Mouse (Mus musculus) testis, postnatal 10 days (tissue): ENCODE measurements around the gene Spem2.
"Not testable (repeated sequence)": the region's sequence is repeated elsewhere in the genome, so short reads cannot be mapped to it uniquely, and the experiment has no call there.

Experiments used
- DNase-seq: peaks from one replicate; pipeline ENCODE4 v3.0.0; 2021; ENCODE audit warnings: low spot score

The Spem2 gene

DNA sequence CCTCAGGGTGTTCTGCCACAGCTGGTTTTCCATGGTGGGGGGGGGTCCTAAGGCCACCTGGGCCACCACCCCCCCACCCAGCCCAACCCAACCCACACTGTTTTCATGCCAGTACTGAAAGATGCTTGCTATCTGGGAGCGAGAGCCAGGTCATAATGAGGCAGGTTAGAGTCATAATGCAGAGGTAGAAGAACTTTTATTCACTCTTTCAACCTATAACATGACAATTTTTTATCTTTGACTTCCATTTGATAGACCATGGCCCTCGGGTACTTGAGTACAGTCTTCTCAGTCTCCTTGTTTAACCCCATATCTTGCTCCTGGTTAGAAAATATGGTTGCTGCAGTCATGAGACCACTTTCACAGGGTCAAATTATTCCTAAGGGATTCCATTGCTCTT is at the start of gene Spem2:
Gene Spem2, minus strand, starts transcription at position 101 of the 400 bp plus-strand sequence.
- no peak for DNase-seq

DNA sequence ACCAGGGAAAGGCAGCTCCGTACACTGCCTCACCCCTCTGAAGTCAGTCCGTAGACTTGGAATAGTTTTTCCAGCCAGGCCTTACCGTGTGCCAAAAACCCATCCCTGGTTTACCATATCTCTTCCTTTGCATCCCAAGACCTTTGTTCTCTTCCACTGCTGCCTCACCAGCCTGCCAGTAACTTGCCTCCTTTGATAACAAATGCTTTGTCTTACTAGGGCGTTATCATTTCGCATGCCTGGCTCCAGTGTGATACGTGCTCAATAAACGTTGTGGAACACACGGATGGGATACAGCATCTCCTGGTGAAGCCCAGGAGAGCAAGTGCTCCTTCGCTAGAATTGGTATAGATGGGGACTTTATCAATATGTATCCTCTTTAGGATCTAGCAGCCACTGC is 49.1 kb upstream of the Spem2 start:
- DNase-seq: no peak

DNA sequence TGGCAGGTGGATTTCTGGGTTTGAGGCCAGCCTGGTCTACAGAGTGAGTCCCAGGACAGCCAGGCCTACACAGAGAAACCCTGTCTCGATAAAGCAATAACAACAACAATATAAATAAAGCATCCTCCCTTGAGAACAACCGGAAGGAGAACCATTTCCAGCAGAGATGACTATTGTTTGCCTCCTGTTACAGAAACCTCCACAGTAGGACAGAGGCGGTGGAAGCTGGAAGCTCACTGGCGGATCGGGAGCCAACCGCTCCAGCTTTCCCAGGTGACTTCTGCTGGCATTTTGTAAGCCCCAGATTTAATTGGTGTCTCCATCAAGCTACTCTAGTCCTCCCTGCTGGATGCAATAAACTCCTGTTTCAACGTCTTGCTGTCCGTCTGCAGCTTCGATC is 47.3 kb upstream of the Spem2 start:
- no peak for DNase-seq

DNA sequence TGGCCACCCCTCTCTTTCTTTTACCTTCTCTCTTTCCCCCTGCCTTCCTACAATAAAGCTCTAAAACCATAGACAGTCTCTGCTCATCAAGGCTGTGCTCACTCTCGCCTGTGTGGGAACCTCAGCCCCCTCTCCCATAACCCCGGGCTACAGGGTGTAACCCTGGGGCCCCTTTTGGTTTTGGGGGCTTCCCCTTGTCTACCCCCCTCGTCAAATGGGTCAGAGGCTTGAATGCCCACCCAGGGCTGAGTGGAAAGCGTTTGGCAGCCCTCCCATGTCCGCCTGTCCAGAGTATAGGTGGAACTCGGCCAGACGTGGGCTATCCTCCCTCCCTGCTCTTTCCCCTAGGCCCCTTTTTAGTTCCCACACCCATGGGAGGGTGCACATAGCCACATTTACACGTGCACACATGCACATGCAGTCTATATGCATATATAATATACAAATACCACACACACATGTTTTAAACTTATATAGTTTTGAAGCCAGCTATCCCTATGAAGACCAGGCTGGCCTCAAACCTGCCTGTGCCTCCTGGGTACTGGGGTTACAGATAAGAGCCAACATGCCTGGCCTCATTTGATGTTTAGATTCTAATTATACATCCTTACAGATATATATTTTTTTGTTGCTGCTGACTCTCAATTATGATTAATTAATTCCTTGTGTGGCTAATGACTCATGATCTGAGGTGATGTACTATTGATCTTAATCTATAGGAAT is 46.0 kb upstream of the Spem2 start:
- DNase-seq: no peak

DNA sequence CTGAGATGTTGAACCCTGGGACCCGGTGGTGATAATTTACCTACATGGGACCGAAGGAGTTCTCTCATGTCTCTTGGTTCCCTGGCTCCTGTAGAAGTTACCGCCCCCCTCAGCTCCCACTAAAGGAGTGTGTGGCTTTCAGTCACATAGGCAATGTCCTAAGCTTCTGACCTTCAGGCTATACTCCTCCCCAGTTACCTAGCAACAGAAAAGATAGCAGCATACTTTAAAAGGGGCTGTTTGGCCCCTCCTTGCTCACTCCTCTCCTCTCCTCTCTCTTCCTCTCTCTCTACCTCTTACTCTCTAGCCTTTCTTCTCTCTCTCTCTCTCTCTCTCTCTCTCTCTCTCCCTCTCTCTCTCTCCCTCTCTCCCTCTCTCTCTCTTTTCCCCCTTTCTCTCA is 45.5 kb upstream of the Spem2 start:
- DNase-seq: not testable (repeated sequence)

DNA sequence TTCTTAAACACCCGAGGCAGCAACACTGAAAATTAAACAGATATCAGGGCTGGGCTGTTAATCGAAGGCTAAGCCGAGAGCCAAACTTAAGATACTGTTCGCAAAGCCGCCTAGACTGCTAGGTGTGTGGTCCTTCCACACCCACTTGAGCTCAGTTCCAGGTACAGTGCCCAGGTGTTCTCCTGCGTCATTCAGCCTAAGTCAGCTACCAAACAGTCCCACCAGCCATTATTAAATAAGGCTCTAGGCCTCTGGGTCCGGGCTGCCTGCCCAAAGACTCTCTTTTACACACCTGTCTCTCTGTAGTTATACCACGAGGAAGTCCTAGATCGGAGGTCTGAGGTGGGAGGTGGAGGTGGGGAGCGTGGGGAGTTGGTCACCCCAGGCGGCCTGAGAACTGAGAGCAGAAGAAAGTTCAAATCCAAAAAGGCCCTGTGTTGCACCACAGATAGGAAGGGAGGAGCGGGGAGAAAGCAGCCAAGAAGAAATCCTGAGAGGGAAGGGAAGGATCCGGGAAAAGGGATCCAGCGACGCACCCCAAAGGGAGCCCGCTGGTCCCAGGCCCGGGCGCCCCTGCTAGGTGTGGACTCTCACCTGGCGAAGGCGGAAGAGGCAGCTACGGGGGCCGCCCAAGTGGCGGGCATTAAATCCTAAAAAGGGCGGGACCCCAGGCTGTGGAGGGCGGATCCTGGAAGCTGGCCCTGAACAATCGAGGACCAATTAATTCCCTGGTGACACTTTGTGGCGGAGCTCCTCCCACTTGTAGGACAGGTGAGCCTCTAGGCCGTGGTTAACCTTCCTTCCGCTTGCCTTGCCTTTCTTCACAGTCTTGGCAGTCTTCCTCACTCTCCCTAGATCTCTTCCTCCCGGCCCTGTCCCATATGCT is 40.1 kb upstream of the Spem2 start, which contains the start of gene Tnk1:
Gene Tnk1, minus strand, starts transcription at position 618 of the 886 bp plus-strand sequence.
- no peak for DNase-seq

DNA sequence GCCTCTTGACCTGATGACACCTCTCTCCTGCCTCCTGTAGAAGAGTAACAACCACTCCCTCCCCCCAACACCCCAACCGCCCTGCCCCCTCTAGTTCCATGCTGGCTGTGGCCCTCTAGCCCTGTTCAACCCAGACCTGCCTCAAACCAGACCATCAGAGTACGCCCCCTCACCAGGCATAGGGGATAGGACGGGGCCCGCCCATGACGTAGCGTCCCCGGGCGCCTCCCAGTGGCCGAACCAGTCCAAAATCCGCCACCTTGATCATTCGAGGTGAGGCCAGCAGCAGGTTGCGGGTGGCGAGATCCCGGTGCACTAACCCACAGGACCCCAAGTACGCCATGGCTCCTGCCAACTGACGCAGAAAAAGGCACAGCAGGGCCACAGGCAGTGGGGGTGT is 37.1 kb upstream of the Spem2 start:
- DNase-seq: peak; percentile 70

DNA sequence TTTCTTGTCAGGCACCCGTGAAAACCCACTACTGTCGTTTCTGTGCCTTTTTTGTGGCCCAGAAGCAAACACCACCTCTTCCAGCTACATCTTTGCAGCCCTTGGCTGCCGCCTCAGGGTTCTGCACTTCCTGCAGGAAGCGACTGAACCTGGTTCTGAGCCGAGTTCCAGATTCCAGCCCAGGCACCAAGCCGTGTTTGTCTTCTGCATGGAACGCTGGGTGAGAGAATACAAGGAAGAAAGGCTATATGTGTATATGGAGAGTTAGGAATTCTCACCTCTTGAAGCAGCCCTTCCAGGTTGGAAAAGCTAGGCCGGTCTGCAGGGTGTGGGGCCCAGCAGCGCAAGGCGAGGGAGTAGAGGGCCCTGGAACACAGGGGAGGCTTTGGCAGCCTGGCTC is 36.4 kb upstream of the Spem2 start:
- DNase-seq: no peak

DNA sequence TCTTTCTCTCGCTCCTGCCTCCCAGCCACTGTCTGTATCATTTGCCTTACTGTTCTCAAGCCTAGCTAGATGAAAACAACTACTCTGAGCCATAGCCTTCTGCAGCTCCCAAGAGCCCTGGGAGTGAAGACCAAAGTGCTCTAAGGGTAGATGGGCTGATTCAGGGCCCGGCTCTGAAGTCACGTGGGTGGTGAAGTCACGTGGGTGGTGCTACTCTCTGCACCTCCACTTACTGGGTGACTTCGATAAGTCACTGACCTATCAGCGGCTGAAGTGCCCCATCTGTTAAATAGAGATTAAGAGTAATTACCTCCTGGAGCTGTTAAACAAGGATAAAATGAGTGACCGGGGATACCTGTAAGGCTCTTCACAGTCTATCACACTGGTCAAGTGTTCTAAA is 35.7 kb upstream of the Spem2 start:
- no peak for DNase-seq

DNA sequence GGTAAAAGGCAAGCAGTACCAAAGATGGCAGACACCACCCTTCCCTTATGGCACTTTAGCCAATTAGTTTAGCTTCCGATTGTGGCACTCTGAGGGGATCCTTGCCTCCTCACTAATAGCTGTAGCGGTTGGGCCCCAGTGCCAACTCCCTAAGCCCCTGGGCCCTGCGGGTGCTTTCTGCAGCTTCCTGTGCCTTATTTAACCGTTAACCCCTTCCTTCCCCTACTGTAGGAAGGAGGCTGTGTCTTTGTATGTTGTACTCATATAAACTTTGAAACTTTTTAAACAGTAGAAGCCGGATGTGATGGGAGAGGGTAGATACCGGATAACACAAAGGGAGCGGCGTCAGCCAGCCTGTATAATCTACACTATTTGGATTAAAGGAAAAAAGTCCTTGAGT is 32.5 kb upstream of the Spem2 start:
- DNase-seq: no peak

DNA sequence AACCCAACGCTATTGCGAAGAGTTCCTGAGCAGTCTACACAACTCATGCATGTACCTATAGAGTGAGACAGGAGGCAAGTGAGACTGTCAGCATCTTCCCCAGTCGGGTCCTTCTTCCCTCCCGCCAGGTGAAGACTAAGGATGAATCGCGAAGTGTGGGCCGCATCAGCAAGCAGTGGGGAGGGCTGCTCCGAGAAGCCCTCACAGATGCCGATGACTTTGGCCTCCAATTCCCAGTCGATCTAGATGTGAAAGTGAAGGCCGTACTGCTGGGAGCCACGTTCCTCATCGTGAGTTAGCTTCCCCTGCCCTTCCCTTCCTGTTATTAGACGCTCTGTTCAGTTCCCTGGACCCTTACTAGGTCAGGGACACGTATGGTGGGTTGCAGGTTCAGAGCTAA is 31.6 kb upstream of the Spem2 start:
- DNase-seq: no peak

DNA sequence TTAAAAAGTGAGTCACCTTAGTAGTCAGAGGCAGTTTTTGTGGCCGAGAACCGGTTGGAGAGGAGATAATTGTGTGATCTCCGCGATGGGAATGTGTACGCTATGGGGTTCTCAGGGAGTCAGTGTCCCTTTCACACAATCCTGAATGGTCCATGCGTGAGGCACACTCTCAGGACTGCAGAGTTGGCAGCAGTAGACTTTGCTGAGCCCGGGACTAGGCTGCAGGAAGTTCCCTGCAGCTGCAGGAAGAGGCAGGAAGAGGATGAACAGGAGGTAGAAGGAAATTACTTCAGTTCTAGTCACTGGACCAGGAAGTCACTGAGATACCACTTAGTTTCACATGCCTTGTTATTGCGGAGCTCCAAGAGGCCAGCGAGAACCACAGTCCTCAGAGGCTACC is 30.9 kb upstream of the Spem2 start:
- no peak for DNase-seq

DNA sequence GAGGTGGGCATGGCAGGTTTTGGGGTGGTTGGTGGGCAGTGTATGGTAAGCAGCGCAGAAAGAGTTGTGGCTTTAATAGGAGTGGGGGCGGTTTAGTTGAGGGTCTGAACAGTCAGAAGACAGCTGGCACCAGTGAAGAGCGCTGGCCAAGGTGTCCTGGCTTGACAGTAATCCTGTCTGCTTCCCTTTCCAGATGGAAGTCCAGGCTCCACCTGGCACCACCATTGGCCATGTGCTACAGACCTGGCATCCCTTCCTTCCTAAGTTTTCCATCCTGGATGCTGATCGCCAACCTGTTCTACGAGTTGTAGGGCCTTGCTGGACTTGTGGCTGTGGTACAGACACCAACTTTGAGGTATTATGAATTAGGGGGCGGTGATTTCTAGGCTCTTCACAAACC is 29.8 kb upstream of the Spem2 start:
- DNase-seq: no peak

DNA sequence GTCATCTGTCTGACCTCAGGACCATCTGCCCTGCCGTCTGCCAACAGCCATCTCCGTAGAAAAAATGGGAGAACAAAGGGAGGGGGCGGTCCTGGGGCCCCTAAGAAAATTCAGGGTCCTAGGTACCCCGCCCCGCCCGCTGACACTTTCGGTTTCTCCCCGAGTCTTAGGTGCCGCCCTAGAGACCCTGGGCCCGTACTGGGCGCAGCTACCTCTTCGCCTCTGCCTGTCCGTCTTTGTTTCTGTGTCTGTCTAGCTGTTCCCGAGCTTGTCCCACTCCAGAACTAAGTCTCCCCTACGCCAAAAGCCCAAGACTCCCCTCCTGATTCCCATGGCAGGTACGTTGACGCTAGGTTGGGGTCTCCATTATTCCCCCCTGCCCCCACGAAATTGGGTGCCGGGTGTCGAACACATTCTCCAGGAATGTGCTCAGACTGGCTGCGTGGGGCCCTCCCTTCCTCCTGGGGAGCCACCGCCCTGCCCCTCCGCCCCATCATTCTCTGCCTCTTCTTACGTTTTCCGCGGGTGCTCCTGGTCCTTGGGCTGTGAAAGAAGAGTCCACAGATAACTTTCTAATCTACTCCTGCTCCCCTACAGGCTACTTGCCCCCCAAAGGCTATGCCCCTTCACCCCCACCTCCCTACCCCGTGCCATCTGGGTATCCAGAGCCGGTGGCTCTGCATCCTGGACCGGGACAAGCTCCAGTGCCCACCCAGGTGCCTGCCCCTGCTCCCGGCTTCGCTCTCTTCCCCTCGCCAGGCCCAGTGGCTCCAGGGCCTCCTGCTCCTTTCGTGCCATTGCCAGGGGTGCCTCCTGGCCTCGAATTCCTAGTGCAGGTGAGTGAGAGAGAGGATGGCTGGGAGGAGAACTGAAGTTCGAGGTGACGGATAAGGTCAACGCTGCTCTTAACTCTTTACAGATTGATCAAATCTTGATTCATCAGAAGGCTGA is 28.7 kb upstream of the Spem2 start:
- no peak for DNase-seq

DNA sequence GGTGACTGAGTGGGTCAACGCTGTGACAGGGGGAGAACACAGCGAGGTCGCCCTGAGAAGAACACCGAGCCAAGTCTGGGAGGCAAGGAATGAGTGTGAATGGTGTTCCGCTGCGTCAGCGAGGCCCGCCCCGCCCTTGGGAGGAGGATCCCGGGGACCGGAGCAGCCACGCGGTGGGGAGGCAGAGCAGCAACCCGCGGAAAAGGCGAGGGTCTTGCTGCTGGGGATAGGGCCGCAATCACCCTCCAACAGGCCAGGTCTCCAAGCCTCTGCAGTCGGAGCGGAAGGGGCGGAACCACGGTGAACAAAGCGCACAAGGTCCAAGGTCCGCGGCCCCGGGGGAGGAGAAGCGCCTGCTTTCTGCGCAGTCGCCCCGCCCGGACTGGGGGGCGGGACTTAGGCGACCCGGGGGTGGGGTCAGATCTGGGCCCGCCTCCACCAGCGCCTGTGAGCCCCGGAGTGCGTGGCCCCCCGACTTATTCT is 28.0 kb upstream of the Spem2 start, which contains the start of gene Plscr3:
Gene Plscr3, plus strand, starts transcription at position 179 of the 483 bp plus-strand sequence.
- DNase-seq: peak; percentile 97

DNA sequence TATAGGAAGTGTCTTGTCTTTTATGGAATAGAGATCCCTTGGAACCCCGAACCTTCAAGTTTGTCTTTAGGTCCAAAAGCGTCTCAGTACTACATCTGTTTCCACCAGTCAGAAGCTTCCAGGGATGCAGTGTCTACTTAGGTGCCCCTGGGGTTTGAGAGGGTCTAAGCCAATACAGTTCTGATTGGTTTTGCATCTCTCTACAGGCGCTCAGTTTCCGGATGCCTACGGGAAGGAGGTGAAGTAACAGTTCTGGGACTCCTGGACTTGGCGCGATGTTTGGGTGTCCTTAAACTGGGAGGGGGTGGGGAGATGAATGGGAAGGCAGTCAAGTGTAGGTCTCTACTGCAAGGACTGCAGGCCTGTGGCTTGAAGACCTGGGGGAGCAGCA is 20.4 kb upstream of the Spem2 start:
- DNase-seq: no peak

DNA sequence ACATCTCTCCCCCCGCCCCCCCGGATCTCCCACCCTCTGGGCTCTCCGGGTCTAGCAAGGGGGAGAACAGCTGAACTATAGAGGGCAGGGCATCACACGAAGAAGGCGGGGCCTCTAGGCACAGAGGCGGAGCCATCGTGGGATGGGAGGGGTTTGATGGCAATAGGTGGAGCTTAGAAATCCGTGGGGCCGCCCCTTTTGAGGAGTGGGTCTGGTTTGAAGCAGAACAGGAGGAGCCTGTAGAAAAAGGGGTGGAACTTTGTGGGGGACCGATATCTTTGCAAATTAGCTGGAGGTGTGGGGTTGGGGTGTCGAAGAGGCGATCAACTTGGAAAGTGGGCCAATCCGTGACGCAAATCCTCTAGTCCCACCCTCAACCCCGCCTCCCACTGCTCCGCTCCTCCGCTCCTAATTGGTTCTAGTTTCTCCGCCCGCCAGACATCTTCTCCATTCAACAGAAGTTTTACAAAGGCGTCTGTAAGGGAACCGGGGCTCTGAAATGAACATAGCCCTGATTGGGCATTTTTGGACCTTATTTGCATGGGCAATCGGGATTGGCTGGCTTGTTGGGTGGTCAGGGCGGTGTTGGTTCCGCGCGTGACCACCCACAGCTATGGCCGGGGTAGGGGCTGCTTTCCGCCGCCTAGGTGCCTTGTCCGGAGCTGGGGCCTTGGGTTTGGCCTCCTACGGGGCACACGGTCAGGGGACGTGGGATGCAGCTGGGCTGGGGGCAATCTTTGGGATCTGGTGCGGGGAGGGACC is 19.9 kb upstream of the Spem2 start, which contains the start of gene Tmem256:
Gene Tmem256, plus strand, starts transcription at position 563 of the 762 bp plus-strand sequence.
- DNase-seq: peak; percentile 96

DNA sequence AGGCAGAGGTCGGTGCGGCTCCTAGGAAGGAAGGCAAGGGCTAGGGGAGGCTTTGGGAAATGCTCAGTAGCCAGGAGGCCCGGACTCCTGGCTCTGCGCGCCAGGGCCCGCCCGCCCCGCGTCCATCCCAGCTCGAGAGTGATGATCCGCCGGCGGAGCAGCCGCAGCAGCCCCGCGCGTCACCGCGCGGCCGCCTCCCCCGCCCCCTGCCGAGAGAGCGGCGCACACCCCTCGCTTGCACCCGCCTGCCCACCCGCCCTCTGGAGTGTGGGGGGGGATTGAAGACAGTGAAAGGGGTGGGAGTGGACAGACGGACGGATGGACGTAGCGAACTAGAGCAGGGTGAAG is 19.3 kb upstream of the Spem2 start, which contains the start of gene Nlgn2:
Gene Nlgn2, minus strand, starts transcription at position 181 of the 348 bp plus-strand sequence.
- DNase-seq: no peak

DNA sequence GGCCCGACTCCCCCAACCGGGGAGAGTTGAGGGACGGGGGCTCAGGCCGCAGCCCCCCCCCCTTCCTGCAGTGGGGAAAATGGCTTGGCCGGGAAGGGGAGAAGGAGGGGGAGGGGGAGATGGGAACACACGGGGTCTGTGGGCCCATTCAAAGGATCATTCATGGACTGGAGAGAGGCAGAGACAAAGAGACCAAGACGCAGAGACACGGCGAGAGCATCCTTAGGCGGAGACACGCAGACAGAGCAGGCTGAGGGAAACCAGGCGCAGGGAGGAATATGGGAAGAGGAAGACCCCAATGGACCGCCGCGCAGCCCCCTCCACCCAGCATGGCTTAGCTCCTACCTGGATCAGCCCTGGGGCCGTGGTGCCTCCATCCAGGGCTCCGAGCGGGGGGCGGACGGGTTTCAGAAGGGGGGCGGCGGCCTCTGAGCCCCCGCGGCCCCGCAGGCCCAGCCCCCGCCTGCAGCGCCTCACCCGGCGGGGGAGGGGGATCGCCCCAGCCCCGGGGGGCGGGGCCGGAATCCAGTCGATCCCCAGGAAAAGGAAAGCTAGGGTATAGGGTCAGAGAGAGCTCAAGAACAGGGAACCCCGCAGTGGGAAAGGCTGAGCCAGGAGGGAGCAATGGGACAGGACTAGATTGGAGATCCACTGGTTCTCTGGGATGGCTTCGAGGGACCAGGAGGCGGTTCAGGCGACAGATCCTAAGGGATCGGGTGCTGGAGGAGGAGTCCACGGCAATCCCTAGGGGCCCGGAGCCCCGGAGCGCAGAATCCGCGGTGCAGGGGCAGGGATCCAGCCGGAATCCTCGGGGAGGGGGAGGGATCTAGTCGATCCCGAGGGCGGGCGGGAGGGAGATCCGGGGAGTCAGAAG is 18.7 kb upstream of the Spem2 start:
- DNase-seq: peak; percentile 70

DNA sequence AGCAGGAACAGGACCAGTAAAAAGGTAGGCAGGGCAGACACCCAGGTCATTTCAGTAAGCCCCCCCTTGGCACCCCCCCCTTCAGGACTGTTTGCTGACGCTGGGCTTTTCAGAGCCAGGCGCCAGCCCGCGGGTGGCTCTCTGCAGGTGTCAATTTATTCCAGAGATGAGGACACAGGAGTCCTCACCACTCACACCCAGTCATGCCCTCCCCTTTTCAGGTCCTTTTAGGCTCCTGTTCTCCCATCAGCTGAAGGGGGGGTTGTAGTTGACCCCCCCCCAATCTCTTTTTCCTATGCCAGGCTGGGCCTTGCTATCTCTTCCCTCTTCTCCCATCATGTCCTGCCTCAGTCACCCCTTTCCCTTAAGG is 17.7 kb upstream of the Spem2 start:
- no peak for DNase-seq
